Mouse (Mus musculus) testis, adult 2 months (tissue): Measurements from ENCODE around the gene Olfr9.

ENCODE experiments used
- CTCF ChIP-seq: fragments of 200-500 bp; IDR thresholded peaks from 2 replicates; pipeline ENCODE4 v1.5.1; 2012; ENCODE audit warnings: low read depth, mild to moderate bottlenecking, inconsistent platforms, low read length, moderate library complexity; ENCODE audit not compliant: control insufficient read depth, insufficient read depth, insufficient replicate concordance
- POLR2A ChIP-seq: fragments of 200-500 bp; IDR thresholded peaks from 2 replicates; pipeline ENCODE4 v1.6.1; 2012; ENCODE audit warnings: low read depth, mild to moderate bottlenecking, inconsistent platforms, low read length, moderate library complexity; ENCODE audit not compliant: control insufficient read depth

GRCm38 (mm10) chr10:129004032-129004920 lies 15.0 kb downstream of the Olfr9 start:
- no peak for TF ChIP-seq CTCF
- TF ChIP-seq POLR2A = no peak
